Mouse (Mus musculus): ENCODE data around the gene Cldnd1. TPM values are rescaled to one million over a fixed set of nuclear protein-coding genes. Genes with fewer than 3 reads are reported as not detected.

Cldnd1 gene
- polyA plus RNA-seq, 1 experiment from 2014 or later: 92.7 TPM

DNA sequence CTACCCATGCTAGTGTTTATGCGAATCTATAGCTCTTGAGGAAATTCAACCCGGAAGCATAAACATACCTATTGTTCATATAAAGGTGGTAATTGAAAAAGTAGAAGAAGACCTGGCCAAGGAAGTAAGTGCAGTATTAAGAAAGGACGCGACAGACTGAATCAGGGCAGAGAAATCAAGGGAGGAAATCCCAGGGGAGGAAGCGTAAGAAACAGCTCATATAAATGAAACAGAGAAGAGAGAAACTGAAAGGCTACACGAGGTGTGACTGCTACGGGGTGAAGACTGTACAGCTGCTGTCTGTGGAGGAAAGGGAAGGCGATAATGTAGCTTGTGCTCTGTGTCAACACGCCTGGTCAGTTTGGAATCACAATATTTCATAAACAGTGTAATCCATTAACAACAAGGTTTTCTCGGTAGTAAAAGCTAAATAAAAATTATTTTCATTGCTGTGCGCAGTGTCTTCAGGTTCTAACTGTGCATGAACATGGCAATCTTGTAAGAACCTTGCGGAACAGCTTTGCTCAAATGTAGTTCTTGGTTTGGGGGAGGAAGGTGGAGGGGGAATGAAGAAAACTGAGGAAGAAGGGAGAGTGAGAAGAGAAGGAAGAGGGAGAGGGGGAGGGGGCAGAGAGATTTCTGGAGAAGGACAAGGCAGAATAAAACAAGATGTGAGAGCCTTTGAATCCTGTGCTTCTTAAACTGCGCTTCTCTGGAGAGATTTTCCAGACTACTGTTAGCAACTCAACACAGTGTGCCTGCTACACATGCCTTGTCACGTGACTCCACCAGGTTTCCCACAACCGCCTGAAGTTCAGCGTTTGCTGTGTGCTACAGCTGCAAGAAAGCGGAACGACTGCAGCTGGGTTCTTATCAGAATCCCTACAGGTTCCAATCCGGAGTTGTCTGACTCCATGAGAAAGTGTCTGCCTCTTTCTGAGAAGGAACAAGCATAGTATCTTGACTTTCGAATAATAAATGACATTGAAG lies 41.9 kb upstream of the Cldnd1 start:
- no peaks in the 10 kb centered on the region for H3K9me3 ChIP-seq (ENCODE audit: control insufficient read depth, low read length)
- H3K4me1 ChIP-seq (replicated peaks; ENCODE audit: control insufficient read depth, insufficient read depth): no peaks in the 10 kb centered on the region
- no peak overlapping the region for H3K4me2 ChIP-seq (replicated peaks; ENCODE audit: low read depth)
- H3K27ac ChIP-seq (replicated peaks): no peak overlapping the region
- WGBS: 66% methylated on average over 20 of the region's 20 CpGs
- H3K9ac ChIP-seq (ENCODE audit: low read length): no peak overlapping the region
- H3K4me3 ChIP-seq (ENCODE audit: low read depth, low read length): no peak overlapping the region
- DNase-seq (ENCODE audit: low spot score): no peak
- TF ChIP-seq EP300 (optimal IDR thresholded peaks at IDR 0.05): no peak
- TF ChIP-seq CTCF (IDR thresholded peaks at IDR 0.05; ENCODE audit: low read depth): no peak
- no peak for ATAC-seq (ENCODE audit: low FRiP score, low TSS enrichment)
- no peaks in the 10 kb centered on the region for H3K36me3 ChIP-seq (ENCODE audit: control insufficient read depth, insufficient read depth, low read length)
- no peaks in the 10 kb centered on the region for H3K27me3 ChIP-seq (ENCODE audit: control insufficient read depth, insufficient read depth, low read length)

DNA sequence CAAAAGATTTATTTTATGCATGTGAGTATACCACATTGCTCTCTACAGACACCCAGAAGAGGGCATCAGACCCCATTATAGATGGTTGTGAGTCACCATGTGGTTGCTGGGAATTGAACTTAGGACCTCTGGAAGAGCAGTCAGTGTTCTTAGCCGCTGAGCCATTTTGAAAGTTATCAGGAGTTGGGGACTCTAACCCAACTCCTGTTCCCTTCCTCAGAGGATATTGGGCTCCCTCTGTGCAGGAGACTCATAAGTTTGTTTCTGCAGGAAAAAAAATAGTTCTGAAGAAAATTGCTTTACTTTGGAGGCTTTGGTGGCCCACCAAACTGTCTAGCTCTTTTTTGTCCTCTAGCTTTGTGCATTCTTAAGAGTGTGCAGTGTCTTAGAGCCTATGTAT lies 39.2 kb upstream of the Cldnd1 start:
- no peaks in the 10 kb centered on the region for H3K27me3 ChIP-seq (ENCODE audit: control insufficient read depth, insufficient read depth, low read length)
- 89% methylated on average over 1 of the region's 1 CpGs for WGBS
- H3K27ac ChIP-seq (replicated peaks): no peak overlapping the region
- H3K36me3 ChIP-seq (ENCODE audit: control insufficient read depth, insufficient read depth, low read length): no peaks in the 10 kb centered on the region
- H3K9me3 ChIP-seq (ENCODE audit: control insufficient read depth, low read length): no peaks in the 10 kb centered on the region
- H3K4me1 ChIP-seq (replicated peaks; ENCODE audit: control insufficient read depth, insufficient read depth): no peaks in the 10 kb centered on the region
- no peak overlapping the region for H3K4me2 ChIP-seq (replicated peaks; ENCODE audit: low read depth)
- DNase-seq (ENCODE audit: low spot score) (no peak), ATAC-seq (ENCODE audit: low FRiP score, low TSS enrichment) (no peak)
- no peak for TF ChIP-seq CTCF (IDR thresholded peaks at IDR 0.05; ENCODE audit: low read depth)
- TF ChIP-seq EP300 (optimal IDR thresholded peaks at IDR 0.05): no peak
- H3K9ac ChIP-seq (ENCODE audit: low read length): no peak overlapping the region
- no peak overlapping the region for H3K4me3 ChIP-seq (ENCODE audit: low read depth, low read length)

DNA sequence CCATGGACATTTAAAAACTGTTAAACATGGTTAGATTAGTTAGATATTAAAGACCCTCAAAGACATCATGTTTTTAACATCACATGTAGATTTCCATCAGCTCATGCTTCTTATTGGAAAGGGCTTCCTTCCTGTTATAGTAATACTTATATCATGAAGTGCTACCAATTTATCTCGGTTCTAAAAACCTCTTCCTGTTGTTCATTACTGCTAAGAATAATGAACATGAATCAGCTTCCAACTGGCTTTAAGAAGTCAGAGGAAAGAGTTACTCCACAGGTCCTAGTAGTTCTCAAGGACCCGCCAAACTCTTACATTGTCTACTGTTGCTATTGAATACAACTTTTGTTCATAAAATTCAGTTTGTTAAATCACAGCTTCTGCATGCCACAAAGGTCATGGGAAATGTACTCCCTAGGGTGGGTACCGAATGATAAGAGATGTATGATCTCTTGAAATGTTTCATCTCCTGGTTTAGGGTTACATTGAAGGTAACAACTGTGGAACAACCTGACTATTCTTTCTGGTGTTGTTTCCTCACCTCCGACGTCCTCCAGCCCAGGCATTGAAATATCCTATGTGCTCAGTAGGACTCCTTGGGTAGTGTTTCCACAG lies 38.0 kb upstream of the Cldnd1 start:
- Histone ChIP-seq H3K36me3 (ENCODE audit: control insufficient read depth, insufficient read depth, low read length) (no peaks in the 10 kb centered on the region), H3K4me2 (replicated peaks; ENCODE audit: low read depth) (no peak overlapping the region), H3K9me3 (ENCODE audit: control insufficient read depth, low read length) (no peaks in the 10 kb centered on the region), H3K27me3 (ENCODE audit: control insufficient read depth, insufficient read depth, low read length) (no peaks in the 10 kb centered on the region), H3K27ac (replicated peaks) (no peak overlapping the region), H3K9ac (ENCODE audit: low read length) (no peak overlapping the region), H3K4me1 (replicated peaks; ENCODE audit: control insufficient read depth, insufficient read depth) (no peaks in the 10 kb centered on the region), H3K4me3 (ENCODE audit: low read depth, low read length) (no peak overlapping the region)
- TF ChIP-seq CTCF (IDR thresholded peaks at IDR 0.05; ENCODE audit: low read depth) (no peak), EP300 (optimal IDR thresholded peaks at IDR 0.05) (no peak)
- 75% methylated on average over 5 of the region's 5 CpGs for WGBS
- DNase-seq (ENCODE audit: low spot score) (no peak), ATAC-seq (ENCODE audit: low FRiP score, low TSS enrichment) (no peak)

DNA sequence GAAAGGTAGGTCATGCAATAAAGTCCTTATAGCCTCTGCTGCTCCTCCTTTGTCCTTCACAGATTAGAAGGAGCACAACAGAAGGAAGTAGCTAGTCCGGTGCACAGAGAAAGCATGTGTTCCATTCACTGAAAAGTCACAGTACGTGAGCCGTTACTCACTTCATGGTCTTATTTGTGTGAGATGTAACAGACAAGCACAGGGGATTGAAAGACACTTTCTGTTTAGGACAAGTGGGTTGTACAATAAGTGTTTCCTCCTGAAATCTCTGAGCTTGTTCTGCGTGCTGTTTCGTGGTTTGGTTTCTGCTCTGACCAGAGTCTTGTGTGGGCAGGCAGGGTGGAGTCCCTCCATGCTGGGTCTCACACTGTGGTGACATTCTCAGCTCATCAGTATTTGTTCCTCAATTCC lies 37.4 kb upstream of the Cldnd1 start:
- TF ChIP-seq CTCF (IDR thresholded peaks at IDR 0.05; ENCODE audit: low read depth) (no peak), EP300 (optimal IDR thresholded peaks at IDR 0.05) (no peak)
- H3K9ac ChIP-seq (ENCODE audit: low read length): no peak overlapping the region
- H3K27me3 ChIP-seq (ENCODE audit: control insufficient read depth, insufficient read depth, low read length): no peaks in the 10 kb centered on the region
- H3K27ac ChIP-seq (replicated peaks): no peak overlapping the region
- no peak overlapping the region for H3K4me2 ChIP-seq (replicated peaks; ENCODE audit: low read depth)
- no peak overlapping the region for H3K4me3 ChIP-seq (ENCODE audit: low read depth, low read length)
- no peaks in the 10 kb centered on the region for H3K4me1 ChIP-seq (replicated peaks; ENCODE audit: control insufficient read depth, insufficient read depth)
- ATAC-seq (ENCODE audit: low FRiP score, low TSS enrichment) (no peak), DNase-seq (ENCODE audit: low spot score) (no peak)
- no peaks in the 10 kb centered on the region for H3K9me3 ChIP-seq (ENCODE audit: control insufficient read depth, low read length)
- no peaks in the 10 kb centered on the region for H3K36me3 ChIP-seq (ENCODE audit: control insufficient read depth, insufficient read depth, low read length)
- WGBS: 81% methylated on average over 5 of the region's 5 CpGs

DNA sequence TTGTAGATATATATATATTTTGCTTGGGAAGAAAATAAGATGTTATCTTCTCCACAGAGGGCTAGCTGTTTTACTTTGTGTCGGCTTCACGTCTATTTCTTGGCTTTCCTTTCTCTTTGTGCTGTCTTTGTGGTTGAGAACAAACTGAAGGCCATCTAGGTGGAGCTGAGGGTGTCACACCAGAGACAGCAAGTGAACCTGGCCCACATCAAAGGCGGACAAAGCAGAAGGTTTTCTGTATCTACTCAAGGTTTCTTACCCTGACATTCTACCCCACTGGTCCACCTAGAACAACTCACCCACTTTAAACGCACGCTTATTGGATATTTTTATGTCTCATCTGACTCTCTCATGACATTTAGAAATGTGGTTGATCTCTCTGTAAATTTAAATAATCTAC lies 33.6 kb upstream of the Cldnd1 start:
- DNase-seq (ENCODE audit: low spot score) (no peak), ATAC-seq (ENCODE audit: low FRiP score, low TSS enrichment) (no peak)
- TF ChIP-seq CTCF (IDR thresholded peaks at IDR 0.05; ENCODE audit: low read depth) (no peak), EP300 (optimal IDR thresholded peaks at IDR 0.05) (no peak)
- H3K27ac ChIP-seq (replicated peaks): no peak overlapping the region
- H3K9ac ChIP-seq (ENCODE audit: low read length): no peak overlapping the region
- no peaks in the 10 kb centered on the region for H3K27me3 ChIP-seq (ENCODE audit: control insufficient read depth, insufficient read depth, low read length)
- no peak overlapping the region for H3K4me2 ChIP-seq (replicated peaks; ENCODE audit: low read depth)
- no peak overlapping the region for H3K4me3 ChIP-seq (ENCODE audit: low read depth, low read length)
- no peaks in the 10 kb centered on the region for H3K9me3 ChIP-seq (ENCODE audit: control insufficient read depth, low read length)
- H3K4me1 ChIP-seq (replicated peaks; ENCODE audit: control insufficient read depth, insufficient read depth): no peaks in the 10 kb centered on the region
- WGBS: 89% methylated on average over 5 of the region's 5 CpGs
- H3K36me3 ChIP-seq (ENCODE audit: control insufficient read depth, insufficient read depth, low read length): no peaks in the 10 kb centered on the region

GRCm38 (mm10) chr16:58696796-58697195 lies 30.9 kb upstream of the Cldnd1 start:
- no peak overlapping the region for H3K4me2 ChIP-seq (replicated peaks; ENCODE audit: low read depth)
- H3K4me1 ChIP-seq (replicated peaks; ENCODE audit: control insufficient read depth, insufficient read depth): no peaks in the 10 kb centered on the region
- no peak overlapping the region for H3K9ac ChIP-seq (ENCODE audit: low read length)
- no peaks in the 10 kb centered on the region for H3K27me3 ChIP-seq (ENCODE audit: control insufficient read depth, insufficient read depth, low read length)
- no peak overlapping the region for H3K27ac ChIP-seq (replicated peaks)
- no peaks in the 10 kb centered on the region for H3K9me3 ChIP-seq (ENCODE audit: control insufficient read depth, low read length)
- no peak overlapping the region for H3K4me3 ChIP-seq (ENCODE audit: low read depth, low read length)
- ATAC-seq (ENCODE audit: low FRiP score, low TSS enrichment) (no peak), DNase-seq (ENCODE audit: low spot score) (no peak)
- no peaks in the 10 kb centered on the region for H3K36me3 ChIP-seq (ENCODE audit: control insufficient read depth, insufficient read depth, low read length)
- TF ChIP-seq EP300 (optimal IDR thresholded peaks at IDR 0.05) (no peak), CTCF (IDR thresholded peaks at IDR 0.05; ENCODE audit: low read depth) (no peak)
- WGBS: 86% methylated on average over 3 of the region's 3 CpGs

Measured in stomach, postnatal 0 days (tissue).